ENCODE assay signal across 17 mouse cellular contexts in genomic region chr1:127015894-127016245, GRCm38 (mm10).
DNase-seq lines count a peak whose midpoint lies in the region; ATAC-seq and TF ChIP-seq lines count a peak whose summit lies in the region.
"Had no signal": no experiment of that assay in that cellular context is flagged by ENCODE, and none has a peak within 500 bp of the region (broad histone marks: within the 10 kb centered on the region; RNA-seq: fewer than 3 reads in every experiment).

No protein-coding gene starts in this region.

- no peak overlapping the region for H3K9ac ChIP-seq in forebrain, embryonic 14.5 days (ENCODE audit: low read length)
- no peak overlapping the region for H3K9ac ChIP-seq in CH12.LX (ENCODE audit: insufficient read depth, low read depth)
- H3K9ac ChIP-seq in forebrain, embryonic 15.5 days (replicated peaks): no peak overlapping the region
- H3K9ac ChIP-seq in midbrain, embryonic 14.5 days (replicated peaks; ENCODE audit: low read length): no peak overlapping the region
- no peak overlapping the region for H3K9ac ChIP-seq in liver, embryonic 12.5 days
- H3K9ac ChIP-seq: liver, embryonic 15.5 days; stomach, embryonic 15.5 days had no signal

- no peak for ATAC-seq in forebrain, embryonic 14.5 days
- ATAC-seq in forebrain, embryonic 15.5 days (replicated peaks): no peak
- no peak for ATAC-seq in midbrain, embryonic 14.5 days (ENCODE audit: low FRiP score, low TSS enrichment)
- no peak for ATAC-seq in liver, embryonic 12.5 days
- no peak for ATAC-seq in activated CD4-positive, CD25-positive, alpha-beta regulatory T cell, adult 4 months
- ATAC-seq: lung, postnatal 0 days; Patski had no signal

- no peaks in the 10 kb centered on the region for H3K36me3 ChIP-seq in forebrain, embryonic 14.5 days (ENCODE audit: control insufficient read depth, insufficient read depth, low read length)
- no peaks in the 10 kb centered on the region for H3K36me3 ChIP-seq in forebrain, embryonic 10.5 days (replicated peaks)
- H3K36me3 ChIP-seq in CH12.LX (replicated peaks in 1 of 2; ENCODE audit: control insufficient read depth in 1 of 2, insufficient read depth in 1 of 2, low read length in 1 of 2): no peaks in the 10 kb centered on the region
- H3K36me3 ChIP-seq in forebrain, embryonic 15.5 days: no peaks in the 10 kb centered on the region
- no peaks in the 10 kb centered on the region for H3K36me3 ChIP-seq in midbrain, embryonic 14.5 days (ENCODE audit: control insufficient read depth, insufficient read depth, low read length)
- H3K36me3 ChIP-seq in liver, embryonic 12.5 days: no peaks in the 10 kb centered on the region
- H3K36me3 ChIP-seq: heart, embryonic 10.5 days; liver, embryonic 15.5 days; stomach, embryonic 15.5 days had no signal

- dilution Hi-C loops in CH12.LX (cut with MboI; ENCODE audit: extremely low pct_ligation_motif_present, extremely low pct_unique_long_range_greater_than_20kb, low sequenced_read_pairs): no loop called here

- peak; percentile 33 for DNase-seq in forebrain, embryonic 14.5 days (ENCODE audit: low spot score)
- no peak for DNase-seq in forebrain, embryonic 10.5 days (ENCODE audit: extremely low spot score, low spot score)
- no peak for DNase-seq in CH12.LX (ENCODE audit: extremely low read depth)
- DNase-seq in midbrain, embryonic 14.5 days: peak; percentile 57
- no peak for DNase-seq in kidney, postnatal 25 days
- DNase-seq: B cell, adult 2 months; gastrocnemius, postnatal 36 days; heart, postnatal 14 days; right cerebral cortex, postnatal 14 days had no signal

- no peak for TF ChIP-seq CTCF in CH12.LX (conservative IDR thresholded peaks at IDR 0.05 in 1 of 2, IDR thresholded peaks at IDR 0.05 in 1 of 2; ENCODE audit: low read depth in 2 of 2, low read length in 2 of 2)

- WGBS in forebrain, embryonic 14.5 days: 44% methylated on average over 4 of the region's 4 CpGs
- WGBS in forebrain, embryonic 10.5 days: 91% methylated on average over 4 of the region's 4 CpGs
- WGBS in forebrain, embryonic 15.5 days: 39% methylated on average over 4 of the region's 4 CpGs
- 53% methylated on average over 4 of the region's 4 CpGs for WGBS in midbrain, embryonic 14.5 days
- 62% methylated on average over 4 of the region's 4 CpGs for WGBS in liver, embryonic 12.5 days (ENCODE audit: insufficient replicate concordance)

- no peaks in the 10 kb centered on the region for H3K27me3 ChIP-seq in forebrain, embryonic 14.5 days (replicated peaks; ENCODE audit: control insufficient read depth, insufficient read depth, low read length)
- no peaks in the 10 kb centered on the region for H3K27me3 ChIP-seq in forebrain, embryonic 10.5 days (ENCODE audit: poor library complexity, severe bottlenecking)
- no peaks in the 10 kb centered on the region for H3K27me3 ChIP-seq in CH12.LX (replicated peaks)
- H3K27me3 ChIP-seq in forebrain, embryonic 15.5 days: no peaks in the 10 kb centered on the region
- H3K27me3 ChIP-seq in midbrain, embryonic 14.5 days (ENCODE audit: control insufficient read depth, insufficient read depth, low read length): no peaks in the 10 kb centered on the region
- H3K27me3 ChIP-seq in liver, embryonic 12.5 days (replicated peaks): no peaks in the 10 kb centered on the region
- H3K27me3 ChIP-seq: liver, embryonic 15.5 days; stomach, embryonic 15.5 days had no signal

- H3K27ac ChIP-seq in forebrain, embryonic 14.5 days (ENCODE audit: low read depth, low read length): peak overlapping the region; percentile 63; the same call in 1 of the 2 replicates
- no peak overlapping the region for H3K27ac ChIP-seq in forebrain, embryonic 10.5 days
- no peak overlapping the region for H3K27ac ChIP-seq in CH12.LX (ENCODE audit: insufficient read depth, low read depth)
- H3K27ac ChIP-seq in forebrain, embryonic 15.5 days (replicated peaks): peak overlapping the region; percentile 60; the same call in 1 of the 2 replicates
- peak overlapping the region; percentile 79 for H3K27ac ChIP-seq in midbrain, embryonic 14.5 days (replicated peaks; ENCODE audit: low read depth, low read length)
- H3K27ac ChIP-seq in liver, embryonic 12.5 days: no peak overlapping the region
- H3K27ac ChIP-seq: heart, embryonic 10.5 days; liver, embryonic 15.5 days; stomach, embryonic 15.5 days had no signal

- no peak for TF ChIP-seq POLR2A in CH12.LX (IDR thresholded peaks at IDR 0.05; ENCODE audit: low read depth, low read length)

- no peak overlapping the region for H3K4me2 ChIP-seq in forebrain, embryonic 14.5 days (ENCODE audit: low read length)
- no peak overlapping the region for H3K4me2 ChIP-seq in CH12.LX (ENCODE audit: insufficient read depth, low read depth, poor library complexity, severe bottlenecking)
- H3K4me2 ChIP-seq in forebrain, embryonic 15.5 days (replicated peaks): no peak overlapping the region
- no peak overlapping the region for H3K4me2 ChIP-seq in midbrain, embryonic 14.5 days (ENCODE audit: low read length)
- H3K4me2 ChIP-seq in liver, embryonic 12.5 days: no peak overlapping the region
- H3K4me2 ChIP-seq: liver, embryonic 15.5 days; stomach, embryonic 15.5 days had no signal

- H3K4me3 ChIP-seq in forebrain, embryonic 14.5 days (ENCODE audit: low read depth, low read length): no peak overlapping the region
- no peak overlapping the region for H3K4me3 ChIP-seq in forebrain, embryonic 10.5 days
- H3K4me3 ChIP-seq in CH12.LX (replicated peaks in 1 of 3; ENCODE audit: low read depth in 2 of 3, low read length in 2 of 3, poor library complexity in 1 of 3): no peak overlapping the region
- no peak overlapping the region for H3K4me3 ChIP-seq in forebrain, embryonic 15.5 days
- no peak overlapping the region for H3K4me3 ChIP-seq in midbrain, embryonic 14.5 days (replicated peaks; ENCODE audit: low read depth, low read length)
- no peak overlapping the region for H3K4me3 ChIP-seq in liver, embryonic 12.5 days
- H3K4me3 ChIP-seq: heart, embryonic 10.5 days; liver, embryonic 15.5 days; stomach, embryonic 15.5 days had no signal

- peaks cover 12% of the 10 kb centered on the region; the same call in 1 of the 2 replicates for H3K4me1 ChIP-seq in forebrain, embryonic 14.5 days (ENCODE audit: control insufficient read depth, insufficient read depth, low read length)
- H3K4me1 ChIP-seq in forebrain, embryonic 10.5 days: peaks cover 15% of the 10 kb centered on the region
- H3K4me1 ChIP-seq in CH12.LX (ENCODE audit: control insufficient read depth in 1 of 2, insufficient read depth in 2 of 2): no peaks in the 10 kb centered on the region
- H3K4me1 ChIP-seq in forebrain, embryonic 15.5 days: peaks cover 16% of the 10 kb centered on the region
- H3K4me1 ChIP-seq in midbrain, embryonic 14.5 days (ENCODE audit: control insufficient read depth, insufficient read depth, low read length): peaks cover 12% of the 10 kb centered on the region
- H3K4me1 ChIP-seq in liver, embryonic 12.5 days: no peaks in the 10 kb centered on the region
- H3K4me1 ChIP-seq: heart, embryonic 10.5 days; liver, embryonic 15.5 days had no signal

- H3K79me2 ChIP-seq in CH12.LX (replicated peaks; ENCODE audit: control insufficient read depth, extremely low read depth, insufficient read depth, poor library complexity, severe bottlenecking): no peaks in the 10 kb centered on the region

- no peaks in the 10 kb centered on the region for H3K9me3 ChIP-seq in forebrain, embryonic 14.5 days (replicated peaks; ENCODE audit: control insufficient read depth, low read length)
- H3K9me3 ChIP-seq in forebrain, embryonic 10.5 days: no peaks in the 10 kb centered on the region
- H3K9me3 ChIP-seq in CH12.LX (replicated peaks; ENCODE audit: low read length): no peaks in the 10 kb centered on the region
- no peaks in the 10 kb centered on the region for H3K9me3 ChIP-seq in forebrain, embryonic 15.5 days
- H3K9me3 ChIP-seq in midbrain, embryonic 14.5 days (ENCODE audit: control insufficient read depth, low read length): no peaks in the 10 kb centered on the region
- no peaks in the 10 kb centered on the region for H3K9me3 ChIP-seq in liver, embryonic 12.5 days (replicated peaks)
- H3K9me3 ChIP-seq: heart, embryonic 10.5 days; liver, embryonic 15.5 days; stomach, embryonic 15.5 days had no signal

- TF ChIP-seq EP300 in CH12.LX (IDR thresholded peaks at IDR 0.05; ENCODE audit: low read length): no peak

- in situ Hi-C loops in CH12.LX (cut with MboI; ENCODE audit: low pct_ligation_motif_present, low pct_unique_long_range_greater_than_20kb, low sequenced_read_pairs): no loop called here

- no peak for TF ChIP-seq RAD21 in CH12.LX (IDR thresholded peaks at IDR 0.05; ENCODE audit: low read depth, low read length)

TF ChIP-seq in CH12.LX, 34 proteins besides CTCF, POLR2A, EP300 and RAD21:
- TF ChIP-seq JUND (conservative IDR thresholded peaks at IDR 0.05; ENCODE audit: low read depth, low read length) (no peak), ZNF384 (IDR thresholded peaks at IDR 0.05; ENCODE audit: low read depth, low read length) (0 out of 2 replicates have a peak, but pooled peaks have one; percentile 24)

Comparison
In these comparisons a context has a peak if more than half of its experiments do, and no peak if none do; other contexts are left out.
1. DNase-seq: peak in forebrain, embryonic 14.5 days (single experiment) and midbrain, embryonic 14.5 days (single experiment); none in forebrain, embryonic 10.5 days (single experiment), CH12.LX (single experiment) and kidney, postnatal 25 days (0 of 2).
2. H3K27ac ChIP-seq: peak in forebrain, embryonic 14.5 days (single experiment), forebrain, embryonic 15.5 days (single experiment) and midbrain, embryonic 14.5 days (single experiment); none in forebrain, embryonic 10.5 days (single experiment), CH12.LX (single experiment) and liver, embryonic 12.5 days (single experiment).